Mouse (Mus musculus): ENCODE data around the gene Trmt13. TPM values are rescaled to one million over a fixed set of nuclear protein-coding genes. Genes with fewer than 3 reads are reported as not detected.

The Trmt13 gene
- total and polyA plus RNA-seq, 3 experiments = 9.9 to 20.9 (median 11.1) TPM

GRCm38 (mm10) chr3:116582201-116582600, 32.2 kb downstream of the Trmt13 start:
- no peak for TF ChIP-seq ETS1 (conservative IDR thresholded peaks at IDR 0.05; ENCODE audit: low read depth, low read length)
- TF ChIP-seq UBTF (IDR thresholded peaks at IDR 0.05; ENCODE audit: low read depth, low read length) = no peak
- TF ChIP-seq ZC3H11A (IDR thresholded peaks at IDR 0.05; ENCODE audit: low read depth, low read length) = no peak
- TF ChIP-seq TBP (conservative IDR thresholded peaks at IDR 0.05; ENCODE audit: low read depth, low read length) = no peak
- TF ChIP-seq MYC (IDR thresholded peaks at IDR 0.05; ENCODE audit: low read depth, low read length) = no peak
- Histone ChIP-seq H3K79me2 (replicated peaks; ENCODE audit: control insufficient read depth, extremely low read depth, insufficient read depth, poor library complexity, severe bottlenecking) (no peaks in the 10 kb centered on the region), H3K4me1 (ENCODE audit: control insufficient read depth in 1 of 2, insufficient read depth in 2 of 2) (0 out of 4 replicates have a peak, but pooled peaks cover 0 to 3% of the 10 kb centered on the region in 2 experiments), H3K4me2 (ENCODE audit: insufficient read depth, low read depth, poor library complexity, severe bottlenecking) (no peak overlapping the region), H3K9me3 (replicated peaks; ENCODE audit: low read length) (no peaks in the 10 kb centered on the region), H3K27me3 (replicated peaks) (no peaks in the 10 kb centered on the region), H3K9ac (ENCODE audit: insufficient read depth, low read depth) (no peak overlapping the region), H3K4me3 (replicated peaks in 1 of 3; ENCODE audit: low read depth in 2 of 3, low read length in 2 of 3, poor library complexity in 1 of 3) (no peak overlapping the region), H3K36me3 (replicated peaks in 1 of 2; ENCODE audit: control insufficient read depth in 1 of 2, insufficient read depth in 1 of 2, low read length in 1 of 2) (peaks cover 45 to 66% of the 10 kb centered on the region in 2 experiments), H3K27ac (ENCODE audit: insufficient read depth, low read depth) (no peak overlapping the region; the same call in 1 of the 2 replicates)
- DNase-seq (ENCODE audit: extremely low read depth) = no peak
- in situ Hi-C loops (cut with MboI; ENCODE audit: low pct_ligation_motif_present, low pct_unique_long_range_greater_than_20kb, low sequenced_read_pairs) = loop anchor here (25.0 kb wide), 1 partner anchor 245 kb away; no protein-coding TSS in a partner anchor
- dilution Hi-C loops (cut with MboI; ENCODE audit: extremely low pct_ligation_motif_present, extremely low pct_unique_long_range_greater_than_20kb, low sequenced_read_pairs) = no loop called here

- in situ Hi-C loops (cut with MboI; ENCODE audit: low pct_ligation_motif_present, low pct_unique_long_range_greater_than_20kb, low sequenced_read_pairs) (loop anchor here (25.0 kb wide), 1 partner anchor 240 kb away; no protein-coding TSS in a partner anchor), dilution Hi-C loops (cut with MboI; ENCODE audit: extremely low pct_ligation_motif_present, extremely low pct_unique_long_range_greater_than_20kb, low sequenced_read_pairs) (no loop called here)
- Histone ChIP-seq H3K4me2 (ENCODE audit: insufficient read depth, low read depth, poor library complexity, severe bottlenecking) (no peak overlapping the region), H3K79me2 (replicated peaks; ENCODE audit: control insufficient read depth, extremely low read depth, insufficient read depth, poor library complexity, severe bottlenecking) (no peaks in the 10 kb centered on the region), H3K9me3 (replicated peaks; ENCODE audit: low read length) (no peaks in the 10 kb centered on the region), H3K9ac (ENCODE audit: insufficient read depth, low read depth) (no peak overlapping the region), H3K27ac (ENCODE audit: insufficient read depth, low read depth) (no peak overlapping the region), H3K4me3 (replicated peaks in 1 of 3; ENCODE audit: low read depth in 2 of 3, low read length in 2 of 3, poor library complexity in 1 of 3) (no peak overlapping the region), H3K27me3 (replicated peaks) (no peaks in the 10 kb centered on the region), H3K36me3 (replicated peaks in 1 of 2; ENCODE audit: control insufficient read depth in 1 of 2, insufficient read depth in 1 of 2, low read length in 1 of 2) (peaks cover 13 to 24% of the 10 kb centered on the region in 2 experiments), H3K4me1 (ENCODE audit: control insufficient read depth in 1 of 2, insufficient read depth in 2 of 2) (no peaks in the 10 kb centered on the region)
- DNase-seq (ENCODE audit: extremely low read depth) = no peak
- no peak for TF ChIP-seq USF2 (conservative IDR thresholded peaks at IDR 0.05; ENCODE audit: low read depth, low read length)
- TF ChIP-seq TBP (conservative IDR thresholded peaks at IDR 0.05; ENCODE audit: low read depth, low read length) = no peak
- TF ChIP-seq MEF2A (IDR thresholded peaks at IDR 0.05; ENCODE audit: borderline replicate concordance, low read depth, low read length) = no peak
- no peak for TF ChIP-seq E2F4 (IDR thresholded peaks at IDR 0.05; ENCODE audit: insufficient replicate concordance, low read depth, low read length)
- TF ChIP-seq RAD21 (IDR thresholded peaks at IDR 0.05; ENCODE audit: low read depth, low read length) = peak; percentile 66
- TF ChIP-seq SIN3A (IDR thresholded peaks at IDR 0.05; ENCODE audit: low read length) = no peak
- no peak for TF ChIP-seq MAFK (IDR thresholded peaks at IDR 0.05; ENCODE audit: insufficient replicate concordance, low read length)
- TF ChIP-seq KAT2A (IDR thresholded peaks at IDR 0.05; ENCODE audit: insufficient replicate concordance, low read length) = no peak
- no peak for TF ChIP-seq POLR2AphosphoS2 (IDR thresholded peaks at IDR 0.05; ENCODE audit: low read depth, low read length)
- no peak for TF ChIP-seq NELFE (IDR thresholded peaks at IDR 0.05; ENCODE audit: low read depth, low read length)
- TF ChIP-seq CTCF (conservative IDR thresholded peaks at IDR 0.05 in 1 of 2, IDR thresholded peaks at IDR 0.05 in 1 of 2; ENCODE audit: low read depth in 2 of 2, low read length in 2 of 2) = peak in 1 of 2 experiments; percentile 61; a peak in 2 of 4 replicates
- no peak for TF ChIP-seq RCOR1 (conservative IDR thresholded peaks at IDR 0.05; ENCODE audit: low read depth, low read length)
- TF ChIP-seq MAZ (IDR thresholded peaks at IDR 0.05; ENCODE audit: low read depth, low read length) = no peak
- TF ChIP-seq SMC3 (IDR thresholded peaks at IDR 0.05; ENCODE audit: low read depth, low read length) = peak; percentile 53
- no peak for TF ChIP-seq UBTF (IDR thresholded peaks at IDR 0.05; ENCODE audit: low read depth, low read length)
- no peak for TF ChIP-seq USF1 (IDR thresholded peaks at IDR 0.05; ENCODE audit: low read depth, low read length)
- TF ChIP-seq JUND (conservative IDR thresholded peaks at IDR 0.05; ENCODE audit: low read depth, low read length) = no peak
Observed at GRCm38 (mm10) chr3:116577286-116577685, 37.1 kb downstream of the Trmt13 start.

All from CH12.LX (cell line).